Mouse (Mus musculus) spleen, adult 2 months (tissue): ENCODE data around the gene Pakap.

Source experiments
- CTCF ChIP-seq: fragments of 200-500 bp; IDR thresholded peaks from 2 replicates; pipeline ENCODE4 v1.5.1; 2011; ENCODE audit warnings: mild to moderate bottlenecking, inconsistent platforms; ENCODE audit not compliant: insufficient read depth, insufficient read length, insufficient replicate concordance; ENCODE audit errors: extremely low read depth
- POLR2A ChIP-seq: fragments of 200-500 bp; IDR thresholded peaks from 2 replicates; pipeline ENCODE4 v1.6.1; 2011; ENCODE audit warnings: low read depth, low read length, inconsistent platforms

GRCm38 (mm10) chr4:57764926-57765325 is 196.9 kb downstream of the Pakap start:
- TF ChIP-seq CTCF (no peak), POLR2A (no peak)
